Mouse (Mus musculus): ENCODE data around the gene Pramel3. TPM values are rescaled to one million over a fixed set of nuclear protein-coding genes. Genes with fewer than 3 reads are reported as not detected.
"Not testable (repeated sequence)": the region's sequence is repeated elsewhere in the genome, so short reads cannot be mapped to it uniquely, and the experiment has no call there.

The Pramel3 gene
- not detected for total RNA-seq (2021)
- long read RNA-seq, experiment 1, result 0 reads
- long read RNA-seq, experiment 2, result 0 reads

- DNase-seq, result not testable (repeated sequence)
Measured at GRCm38 (mm10) chrX:135302007-135302406, at the start of gene Pramel3. Pramel3 (plus strand) TSS chrX:135302307.

GRCm38 (mm10) chrX:135360685-135361084 is 58.6 kb downstream of the Pramel3 start:
- not testable (repeated sequence) for DNase-seq

DNA sequence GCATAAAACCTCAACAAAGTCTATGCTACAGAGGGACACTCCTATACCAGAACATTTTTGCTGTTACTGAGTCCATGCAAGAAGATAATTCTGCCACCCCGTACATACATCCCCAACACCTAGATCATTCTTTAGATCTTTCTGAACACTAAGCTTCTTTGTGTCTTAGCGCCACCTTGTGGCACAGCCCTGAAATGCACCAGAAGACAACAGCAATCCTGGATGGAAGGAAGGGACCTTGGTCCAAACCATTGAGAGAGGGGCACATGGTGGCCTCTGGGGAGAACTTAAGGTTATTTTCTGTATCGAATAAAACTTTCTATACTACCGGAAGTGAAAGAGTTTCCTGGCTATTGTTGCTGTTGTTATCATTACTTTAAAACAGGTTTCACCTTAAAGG is 59.8 kb downstream of the Pramel3 start:
- DNase-seq, result not testable (repeated sequence)

Other genes starting within 250 kb of the Pramel3 start
- gene Gm15023, start 124.7 kb upstream of the Pramel3 start, total RNA-seq (2021), result not detected
- 1 to 10 TPM in 1 of 2 experiments, under 1 TPM in 1; 0.89 to 1.9 TPM for gene Tceal6, start 91.6 kb upstream of the Pramel3 start, total RNA-seq (2021)
- not detected for gene Gm5128, start 71.0 kb downstream of the Pramel3 start, total RNA-seq (2021)
- gene Gm7903, start 131.5 kb downstream of the Pramel3 start, total RNA-seq (2021), result not detected
- not detected for gene AV320801, start 192.3 kb downstream of the Pramel3 start, total RNA-seq (2021)